Mouse (Mus musculus) thymus, adult 18-20 months (tissue): ENCODE data around the gene Nwd1.
"Not testable (repeated sequence)": the region's sequence is repeated elsewhere in the genome, so short reads cannot be mapped to it uniquely, and the experiment has no call there.

Source experiments
- DNase-seq, 2 experiments: peaks; one replicate each; pipeline ENCODE4 v3.0.0; 2022; ENCODE audit warnings: mixed read lengths in 2 of 2

Gene Nwd1

GRCm38 (mm10) chr8:72646060-72646767 is at the start of gene Nwd1:
Gene Nwd1, plus strand, starts transcription at chr8:72646711.
- DNase-seq = peak; percentile 59 to 63

- DNase-seq = no peak
These were observed 3.6 kb upstream of the Nwd1 start for GRCm38 (mm10) chr8:72642885-72643284.

- DNase-seq = no peak
These were observed 1.9 kb upstream of the Nwd1 start for GRCm38 (mm10) chr8:72644601-72645000.

- DNase-seq = no peak
These were observed 245 bp downstream of the Nwd1 start for GRCm38 (mm10) chr8:72646768-72647143.

- DNase-seq = no peak
These were observed 4.2 kb downstream of the Nwd1 start for GRCm38 (mm10) chr8:72650697-72651096.

- no peak for DNase-seq
These were observed 8.3 kb downstream of the Nwd1 start for GRCm38 (mm10) chr8:72654565-72655521.

GRCm38 (mm10) chr8:72655522-72655912 is 9.0 kb downstream of the Nwd1 start:
- no peak for DNase-seq

GRCm38 (mm10) chr8:72659967-72660366 is 13.5 kb downstream of the Nwd1 start:
- DNase-seq = no peak

- DNase-seq = no peak
These were observed 17.7 kb downstream of the Nwd1 start for GRCm38 (mm10) chr8:72664107-72664652.

GRCm38 (mm10) chr8:72664757-72665156 is 18.2 kb downstream of the Nwd1 start:
- no peak for DNase-seq

- no peak for DNase-seq
These were observed 18.9 kb downstream of the Nwd1 start for GRCm38 (mm10) chr8:72665405-72665804.

GRCm38 (mm10) chr8:72668925-72669324 is 22.4 kb downstream of the Nwd1 start:
- DNase-seq = no peak

- DNase-seq = no peak
These were observed 26.3 kb downstream of the Nwd1 start for GRCm38 (mm10) chr8:72672802-72673201.

GRCm38 (mm10) chr8:72674184-72674583 is 27.7 kb downstream of the Nwd1 start:
- DNase-seq = no peak

GRCm38 (mm10) chr8:72676436-72676835 is 29.9 kb downstream of the Nwd1 start:
- peak; percentile 19 to 66 for DNase-seq

- not testable (repeated sequence) for DNase-seq
These were observed 30.3 kb downstream of the Nwd1 start for GRCm38 (mm10) chr8:72676844-72677243.

- DNase-seq = no peak
These were observed 30.8 kb downstream of the Nwd1 start for GRCm38 (mm10) chr8:72677331-72677730.

- peak; percentile 27 to 41 for DNase-seq
These were observed 33.6 kb downstream of the Nwd1 start for GRCm38 (mm10) chr8:72680133-72680532.

- no peak for DNase-seq
These were observed 35.7 kb downstream of the Nwd1 start for GRCm38 (mm10) chr8:72682051-72682687.

- no peak for DNase-seq
These were observed 36.6 kb downstream of the Nwd1 start for GRCm38 (mm10) chr8:72683010-72683521.

- DNase-seq = not testable (repeated sequence)
These were observed 37.1 kb downstream of the Nwd1 start for GRCm38 (mm10) chr8:72683572-72684099.

GRCm38 (mm10) chr8:72698349-72698926 is 51.9 kb downstream of the Nwd1 start:
- no peak for DNase-seq
